Mouse (Mus musculus) adrenal gland, adult 8-10 months (tissue): Measurements from ENCODE around the gene Igsf1. TPM values are rescaled to one million over a fixed set of nuclear protein-coding genes. Genes with fewer than 3 reads are reported as not detected.

Experiments used
- DNase-seq: peaks from one replicate; pipeline ENCODE4 v3.0.0; 2022
- total RNA-seq, 4 experiments: library from RNA; stranded (reverse); gene quantifications; 2 replicates each; pipeline ENCODE4 v1.2.4; 2022

Igsf1 gene
- 1 to 10 TPM in 3 of 4 experiments, under 1 TPM in 1; 0.61 to 3.0 (median 1.8) TPM for total RNA-seq

- no peak for DNase-seq
Observed at GRCm38 (mm10) chrX:49797213-49798019, at the start of gene Igsf1. TSS of gene Igsf1 (minus strand) at chrX:49797749.

- DNase-seq = no peak
Observed at GRCm38 (mm10) chrX:49770828-49771227, 26.7 kb downstream of the Igsf1 start.

- no peak for DNase-seq
Observed at GRCm38 (mm10) chrX:49745192-49745591, 52.4 kb downstream of the Igsf1 start.

GRCm38 (mm10) chrX:49734959-49735358 is 62.6 kb downstream of the Igsf1 start, which contains the start of gene Olfr1321:
TSS of gene Olfr1321 (minus strand) at chrX:49735059.
- DNase-seq = no peak

Other genes starting within 250 kb of the Igsf1 start
- not detected for gene Olfr1320, start 125.4 kb downstream of the Igsf1 start, total RNA-seq
- not detected for gene Olfr1321, start 62.7 kb downstream of the Igsf1 start, total RNA-seq
- gene Olfr1322, start 93.7 kb upstream of the Igsf1 start, total RNA-seq = not detected
- gene Olfr1323, start 221.6 kb upstream of the Igsf1 start, total RNA-seq = not detected